Mouse (Mus musculus): ENCODE data around the gene Alms1. TPM values are rescaled to one million over a fixed set of nuclear protein-coding genes. Genes with fewer than 3 reads are reported as not detected.
A peak's percentile ranks its signal among the peaks of the same experiment; 100 is the strongest.
"Not testable (repeated sequence)": the region's sequence is repeated elsewhere in the genome, so short reads cannot be mapped to it uniquely, and the experiment has no call there.

The Alms1 gene
- polyA plus RNA-seq, 1 experiment from 2014 or later = 0.68 TPM

GRCm38 (mm10) chr6:85599310-85599709, 12.0 kb downstream of the Alms1 start:
- H3K9me3 ChIP-seq (ENCODE audit: low read length) = no peaks in the 10 kb centered on the region
- H3K27ac ChIP-seq (ENCODE audit: low read depth) = no peak overlapping the region
- DNase-seq = no peak
- no peaks in the 10 kb centered on the region for H3K27me3 ChIP-seq (ENCODE audit: insufficient read depth, low read length)
- TF ChIP-seq CTCF (IDR thresholded peaks at IDR 0.05; ENCODE audit: low read depth) (no peak), EP300 (IDR thresholded peaks at IDR 0.05; ENCODE audit: low read depth) (no peak)
- H3K4me2 ChIP-seq (ENCODE audit: low read depth, low read length) = no peak overlapping the region
- H3K4me1 ChIP-seq (ENCODE audit: insufficient read depth) = no peaks in the 10 kb centered on the region
- no peak overlapping the region for H3K4me3 ChIP-seq (ENCODE audit: low read depth, low read length)
- no peak for ATAC-seq
- no peak overlapping the region for H3K9ac ChIP-seq (replicated peaks)
- WGBS (ENCODE audit: insufficient replicate concordance) = 33% methylated on average over 1 of the region's 1 CpGs
- no peaks in the 10 kb centered on the region for H3K36me3 ChIP-seq (replicated peaks; ENCODE audit: insufficient read depth, low read length)

DNA sequence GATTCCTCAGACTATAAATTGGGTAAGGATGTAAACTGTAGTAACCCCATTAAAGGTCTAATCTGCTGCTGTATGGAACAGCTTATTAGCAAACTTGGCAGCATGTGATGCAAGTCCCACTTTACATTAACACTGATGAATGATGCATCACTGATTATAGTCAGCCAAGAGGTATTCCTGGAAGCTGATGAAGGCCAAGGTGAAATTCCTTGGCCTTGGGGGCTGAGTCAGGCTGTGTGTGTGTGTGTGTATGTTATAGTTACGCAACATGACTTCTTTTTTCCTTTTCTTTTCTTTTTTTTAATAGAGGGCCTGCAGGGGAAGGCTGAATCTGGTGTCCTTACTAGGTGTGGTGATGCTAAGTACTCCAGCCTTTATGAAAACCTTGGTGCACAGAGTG, 23.2 kb downstream of the Alms1 start:
- Histone ChIP-seq H3K4me3 (ENCODE audit: low read depth, low read length) (no peak overlapping the region), H3K27me3 (ENCODE audit: insufficient read depth, low read length) (no peaks in the 10 kb centered on the region), H3K36me3 (replicated peaks; ENCODE audit: insufficient read depth, low read length) (peaks cover 15% of the 10 kb centered on the region), H3K4me1 (ENCODE audit: insufficient read depth) (no peaks in the 10 kb centered on the region), H3K4me2 (ENCODE audit: low read depth, low read length) (no peak overlapping the region), H3K27ac (ENCODE audit: low read depth) (no peak overlapping the region), H3K9ac (replicated peaks) (no peak overlapping the region), H3K9me3 (ENCODE audit: low read length) (no peaks in the 10 kb centered on the region)
- WGBS (ENCODE audit: insufficient replicate concordance) = 88% methylated on average over 1 of the region's 1 CpGs
- no peak for TF ChIP-seq CTCF (IDR thresholded peaks at IDR 0.05; ENCODE audit: low read depth)
- TF ChIP-seq EP300 (IDR thresholded peaks at IDR 0.05; ENCODE audit: low read depth) = no peak
- DNase-seq (no peak), ATAC-seq (no peak)

GRCm38 (mm10) chr6:85620826-85621225, 33.5 kb downstream of the Alms1 start:
- Histone ChIP-seq H3K9ac (replicated peaks) (no peak overlapping the region), H3K4me3 (ENCODE audit: low read depth, low read length) (no peak overlapping the region), H3K27ac (ENCODE audit: low read depth) (no peak overlapping the region), H3K4me1 (ENCODE audit: insufficient read depth) (no peaks in the 10 kb centered on the region), H3K4me2 (ENCODE audit: low read depth, low read length) (no peak overlapping the region), H3K9me3 (ENCODE audit: low read length) (no peaks in the 10 kb centered on the region), H3K36me3 (replicated peaks; ENCODE audit: insufficient read depth, low read length) (peaks cover 29% of the 10 kb centered on the region), H3K27me3 (ENCODE audit: insufficient read depth, low read length) (no peaks in the 10 kb centered on the region)
- 89% methylated on average over 4 of the region's 4 CpGs for WGBS (ENCODE audit: insufficient replicate concordance)
- TF ChIP-seq CTCF (IDR thresholded peaks at IDR 0.05; ENCODE audit: low read depth) = no peak
- TF ChIP-seq EP300 (IDR thresholded peaks at IDR 0.05; ENCODE audit: low read depth) = no peak
- DNase-seq = no peak
- ATAC-seq = no peak

- Histone ChIP-seq H3K4me2 (ENCODE audit: low read depth, low read length) (no peak overlapping the region), H3K27me3 (ENCODE audit: insufficient read depth, low read length) (no peaks in the 10 kb centered on the region), H3K9ac (replicated peaks) (no peak overlapping the region), H3K4me1 (ENCODE audit: insufficient read depth) (no peaks in the 10 kb centered on the region), H3K27ac (ENCODE audit: low read depth) (no peak overlapping the region), H3K9me3 (ENCODE audit: low read length) (no peaks in the 10 kb centered on the region), H3K4me3 (ENCODE audit: low read depth, low read length) (no peak overlapping the region), H3K36me3 (replicated peaks; ENCODE audit: insufficient read depth, low read length) (peaks cover 27% of the 10 kb centered on the region)
- no peak for DNase-seq
- TF ChIP-seq CTCF (IDR thresholded peaks at IDR 0.05; ENCODE audit: low read depth) (no peak), EP300 (IDR thresholded peaks at IDR 0.05; ENCODE audit: low read depth) (no peak)
- ATAC-seq = no peak
- 79% methylated on average over 5 of the region's 5 CpGs for whole genome bisulfite sequencing (ENCODE audit: insufficient replicate concordance)
These were observed 34.3 kb downstream of the Alms1 start for GRCm38 (mm10) chr6:85621600-85621999.

DNA sequence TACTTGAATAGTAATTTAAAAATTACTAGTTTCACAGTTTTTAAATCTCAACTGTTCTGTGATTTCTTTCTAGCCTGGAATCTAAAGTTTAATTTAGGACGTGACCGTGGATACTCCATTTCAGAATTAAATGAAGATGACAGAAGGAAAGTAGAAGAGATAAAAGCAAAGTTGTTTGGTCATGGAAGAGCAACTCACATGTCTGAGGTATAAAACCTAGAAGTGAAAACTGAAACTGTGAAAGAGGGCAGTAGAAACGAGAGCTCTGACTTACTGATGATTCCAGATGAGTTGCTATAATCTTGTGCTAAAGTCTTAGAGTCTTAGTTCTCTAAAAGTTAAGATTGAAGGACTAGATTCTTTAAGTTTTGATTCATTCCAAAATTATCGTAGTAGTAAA, 37.2 kb downstream of the Alms1 start:
- H3K36me3 ChIP-seq (replicated peaks; ENCODE audit: insufficient read depth, low read length) = peaks cover 37% of the 10 kb centered on the region
- no peaks in the 10 kb centered on the region for H3K9me3 ChIP-seq (ENCODE audit: low read length)
- no peak overlapping the region for H3K4me2 ChIP-seq (ENCODE audit: low read depth, low read length)
- H3K4me1 ChIP-seq (ENCODE audit: insufficient read depth) = no peaks in the 10 kb centered on the region
- no peak for ATAC-seq
- DNase-seq = no peak
- H3K9ac ChIP-seq (replicated peaks) = no peak overlapping the region
- H3K27ac ChIP-seq (ENCODE audit: low read depth) = no peak overlapping the region
- TF ChIP-seq CTCF (IDR thresholded peaks at IDR 0.05; ENCODE audit: low read depth) = no peak
- no peak for TF ChIP-seq EP300 (IDR thresholded peaks at IDR 0.05; ENCODE audit: low read depth)
- no peaks in the 10 kb centered on the region for H3K27me3 ChIP-seq (ENCODE audit: insufficient read depth, low read length)
- no peak overlapping the region for H3K4me3 ChIP-seq (ENCODE audit: low read depth, low read length)
- WGBS (ENCODE audit: insufficient replicate concordance) = 86% methylated on average over 4 of the region's 4 CpGs

- H3K36me3 ChIP-seq (replicated peaks; ENCODE audit: insufficient read depth, low read length) = peaks cover 9% of the 10 kb centered on the region; the same call in 1 of the 2 replicates
- TF ChIP-seq CTCF (IDR thresholded peaks at IDR 0.05; ENCODE audit: low read depth) (no peak), EP300 (IDR thresholded peaks at IDR 0.05; ENCODE audit: low read depth) (no peak)
- H3K4me2 ChIP-seq (ENCODE audit: low read depth, low read length) = no peak overlapping the region
- no peak for ATAC-seq
- DNase-seq = no peak
- H3K27me3 ChIP-seq (ENCODE audit: insufficient read depth, low read length) = no peaks in the 10 kb centered on the region
- no peak overlapping the region for H3K4me3 ChIP-seq (ENCODE audit: low read depth, low read length)
- WGBS (ENCODE audit: insufficient replicate concordance) = 77% methylated on average over 8 of the region's 8 CpGs
- no peak overlapping the region for H3K27ac ChIP-seq (ENCODE audit: low read depth)
- no peaks in the 10 kb centered on the region for H3K4me1 ChIP-seq (ENCODE audit: insufficient read depth)
- H3K9me3 ChIP-seq (ENCODE audit: low read length) = no peaks in the 10 kb centered on the region
- no peak overlapping the region for H3K9ac ChIP-seq (replicated peaks)
These were observed 45.8 kb downstream of the Alms1 start for GRCm38 (mm10) chr6:85633165-85633564.

DNA sequence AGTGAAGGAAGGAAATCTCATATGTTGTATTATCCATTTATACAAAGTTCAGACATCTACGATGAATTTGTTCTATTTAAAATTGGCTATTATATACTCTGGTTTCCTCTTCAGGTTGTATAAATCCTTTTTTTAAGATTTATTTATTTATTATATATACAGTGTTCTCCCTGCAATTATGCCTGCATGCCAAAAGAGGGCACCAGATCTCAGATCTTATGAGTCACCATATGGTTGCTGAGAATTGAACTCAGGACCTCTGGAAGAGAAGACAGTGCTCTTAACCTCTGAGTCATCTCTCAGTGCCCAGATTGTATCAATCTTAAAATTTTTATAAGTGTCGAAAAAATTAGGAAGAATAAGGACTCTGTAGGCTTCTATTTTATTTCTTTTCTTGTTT, 65.9 kb downstream of the Alms1 start:
- Histone ChIP-seq H3K4me2 (ENCODE audit: low read depth, low read length) (no peak overlapping the region), H3K9me3 (ENCODE audit: low read length) (no peaks in the 10 kb centered on the region), H3K4me1 (ENCODE audit: insufficient read depth) (no peaks in the 10 kb centered on the region), H3K36me3 (replicated peaks; ENCODE audit: insufficient read depth, low read length) (no peaks in the 10 kb centered on the region), H3K27ac (ENCODE audit: low read depth) (no peak overlapping the region), H3K27me3 (ENCODE audit: insufficient read depth, low read length) (no peaks in the 10 kb centered on the region), H3K9ac (replicated peaks) (no peak overlapping the region), H3K4me3 (ENCODE audit: low read depth, low read length) (no peak overlapping the region)
- WGBS (ENCODE audit: insufficient replicate concordance) = 86% methylated on average over 2 of the region's 2 CpGs
- TF ChIP-seq EP300 (IDR thresholded peaks at IDR 0.05; ENCODE audit: low read depth) (no peak), CTCF (IDR thresholded peaks at IDR 0.05; ENCODE audit: low read depth) (peak; percentile 26)
- no peak for ATAC-seq
- DNase-seq = no peak

- not testable (repeated sequence) for H3K9me3 ChIP-seq (ENCODE audit: low read length); H3K4me2 ChIP-seq (ENCODE audit: low read depth, low read length); H3K36me3 ChIP-seq (replicated peaks; ENCODE audit: insufficient read depth, low read length); H3K4me3 ChIP-seq (ENCODE audit: low read depth, low read length); DNase-seq; ATAC-seq; H3K4me1 ChIP-seq (ENCODE audit: insufficient read depth); H3K27me3 ChIP-seq (ENCODE audit: insufficient read depth, low read length); H3K27ac ChIP-seq (ENCODE audit: low read depth); H3K9ac ChIP-seq (replicated peaks)
- WGBS (ENCODE audit: insufficient replicate concordance) = 75% methylated on average over 2 of the region's 4 CpGs
These were observed 114.6 kb downstream of the Alms1 start for GRCm38 (mm10) chr6:85701943-85702342.

DNA sequence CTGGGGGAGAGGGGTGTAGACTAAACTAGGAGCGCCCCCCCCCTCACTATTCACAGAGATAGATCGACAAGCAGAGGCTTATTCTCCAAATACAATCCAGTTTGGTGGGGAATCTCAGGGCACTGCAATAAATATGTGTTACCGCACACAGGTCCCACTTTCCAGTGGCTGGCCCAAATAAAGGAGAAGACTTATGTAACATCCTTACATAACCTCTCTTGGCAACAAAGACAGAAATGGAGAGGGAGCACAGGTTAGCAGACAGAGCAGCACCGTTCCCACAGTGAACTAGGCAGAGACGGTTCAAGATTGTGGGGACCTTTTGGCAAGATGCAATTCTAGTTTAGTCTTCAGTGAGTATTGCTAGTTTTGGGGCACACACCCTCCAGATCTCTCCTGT, 121.9 kb downstream of the Alms1 start:
- not testable (repeated sequence) for H3K36me3 ChIP-seq (replicated peaks; ENCODE audit: insufficient read depth, low read length); H3K9me3 ChIP-seq (ENCODE audit: low read length); H3K27ac ChIP-seq (ENCODE audit: low read depth); H3K4me2 ChIP-seq (ENCODE audit: low read depth, low read length); H3K4me1 ChIP-seq (ENCODE audit: insufficient read depth); H3K9ac ChIP-seq (replicated peaks); H3K27me3 ChIP-seq (ENCODE audit: insufficient read depth, low read length); ATAC-seq; DNase-seq; H3K4me3 ChIP-seq (ENCODE audit: low read depth, low read length)
- 69% methylated on average over 4 of the region's 5 CpGs for WGBS (ENCODE audit: insufficient replicate concordance)

Measured in liver, postnatal 0 days (tissue).